Mouse (Mus musculus): ENCODE measurements around the gene Dusp6.

The Dusp6 gene

GRCm38 (mm10) chr10:99274640-99275039, 11.6 kb downstream of the Dusp6 start:
- DNase-seq (ENCODE audit: low spot score) = no peak

GRCm38 (mm10) chr10:99279067-99279880, 16.2 kb downstream of the Dusp6 start:
- no peak for DNase-seq (ENCODE audit: low spot score)

- no peak for DNase-seq (ENCODE audit: low spot score)
These were observed 21.0 kb downstream of the Dusp6 start for GRCm38 (mm10) chr10:99283981-99284385.

- no peak for DNase-seq (ENCODE audit: low spot score)
These were observed 21.9 kb downstream of the Dusp6 start for GRCm38 (mm10) chr10:99284918-99285317.

- peak; percentile 87 for DNase-seq (ENCODE audit: low spot score)
These were observed 22.7 kb downstream of the Dusp6 start for GRCm38 (mm10) chr10:99285759-99286158.

GRCm38 (mm10) chr10:99286213-99286612, 23.2 kb downstream of the Dusp6 start:
- DNase-seq (ENCODE audit: low spot score) = peak; percentile 59

- DNase-seq (ENCODE audit: low spot score) = peak; percentile 54
These were observed 23.8 kb downstream of the Dusp6 start for GRCm38 (mm10) chr10:99286787-99287186.

- DNase-seq (ENCODE audit: low spot score) = no peak
These were observed 24.2 kb downstream of the Dusp6 start for GRCm38 (mm10) chr10:99287206-99287605.

- DNase-seq (ENCODE audit: low spot score) = no peak
These were observed 26.1 kb downstream of the Dusp6 start for GRCm38 (mm10) chr10:99289176-99289575.

GRCm38 (mm10) chr10:99293111-99293640, 30.1 kb downstream of the Dusp6 start:
- DNase-seq (ENCODE audit: low spot score) = no peak

GRCm38 (mm10) chr10:99297721-99298120, 34.7 kb downstream of the Dusp6 start:
- DNase-seq (ENCODE audit: low spot score) = no peak

GRCm38 (mm10) chr10:99298328-99299295, 35.6 kb downstream of the Dusp6 start:
- DNase-seq (ENCODE audit: low spot score) = peak; percentile 77

- peak; percentile 61 for DNase-seq (ENCODE audit: low spot score)
These were observed 36.3 kb downstream of the Dusp6 start for GRCm38 (mm10) chr10:99299303-99299702.

- peak; percentile 41 for DNase-seq (ENCODE audit: low spot score)
These were observed 39.0 kb downstream of the Dusp6 start for GRCm38 (mm10) chr10:99302051-99302450.

GRCm38 (mm10) chr10:99308837-99309236, 45.8 kb downstream of the Dusp6 start:
- no peak for DNase-seq (ENCODE audit: low spot score)

GRCm38 (mm10) chr10:99309617-99310016, 46.6 kb downstream of the Dusp6 start:
- no peak for DNase-seq (ENCODE audit: low spot score)

GRCm38 (mm10) chr10:99310204-99310603, 47.2 kb downstream of the Dusp6 start:
- DNase-seq (ENCODE audit: low spot score) = no peak

- DNase-seq (ENCODE audit: low spot score) = no peak
These were observed 48.9 kb downstream of the Dusp6 start for GRCm38 (mm10) chr10:99311956-99312355.

- no peak for DNase-seq (ENCODE audit: low spot score)
These were observed 51.3 kb downstream of the Dusp6 start for GRCm38 (mm10) chr10:99314366-99314765.

- DNase-seq (ENCODE audit: low spot score) = no peak
These were observed 54.0 kb downstream of the Dusp6 start for GRCm38 (mm10) chr10:99317057-99317456.

Data from embryo, embryonic 10.5 days (tissue).